Mouse (Mus musculus) CH12.LX (cell line): ENCODE measurements around the gene A530032D15Rik.
"Not testable (repeated sequence)": the region's sequence is repeated elsewhere in the genome, so short reads cannot be mapped to it uniquely, and the experiment has no call there.

ENCODE experiments used
- CHD1 ChIP-seq: IDR thresholded peaks from 2 replicates; pipeline ENCODE4 v1.6.1; 2012; ENCODE audit warnings: low read depth, low read length, improper control_type of control experiment, inconsistent platforms
- CTCF ChIP-seq, 2 experiments: IDR thresholded peaks in 1 of 2; conservative IDR thresholded peaks in 1 of 2; 2 replicates each; pipeline ENCODE4 v1.5.1; 2011 to 2012; ENCODE audit warnings: low read depth in 2 of 2, low read length in 2 of 2, improper control_type of control experiment in 1 of 2, inconsistent platforms in 1 of 2, mild to moderate bottlenecking in 1 of 2, moderate library complexity in 1 of 2
- ELF1 ChIP-seq: IDR thresholded peaks from 2 replicates; pipeline ENCODE4 v1.6.1; 2014; ENCODE audit warnings: low read depth, mild to moderate bottlenecking, inconsistent platforms, low read length, improper control_type of control experiment
- EP300 ChIP-seq: IDR thresholded peaks from 2 replicates; pipeline ENCODE4 v1.6.1; 2011; ENCODE audit warnings: low read length, improper control_type of control experiment
- ETS1 ChIP-seq: conservative IDR thresholded peaks from 2 replicates; pipeline ENCODE4 v1.6.1; 2012; ENCODE audit warnings: low read depth, mild to moderate bottlenecking, inconsistent platforms, low read length, improper control_type of control experiment, moderate library complexity
- MAX ChIP-seq: IDR thresholded peaks from 2 replicates; pipeline ENCODE4 v1.6.1; 2011; ENCODE audit warnings: low read length, improper control_type of control experiment
- NRF1 ChIP-seq: IDR thresholded peaks from 2 replicates; pipeline ENCODE4 v1.6.1; 2014; ENCODE audit warnings: low read depth, mild to moderate bottlenecking, inconsistent platforms, low read length, improper control_type of control experiment, moderate library complexity
- POLR2A ChIP-seq: IDR thresholded peaks from 2 replicates; pipeline ENCODE4 v1.6.1; 2011; ENCODE audit warnings: low read depth, mild to moderate bottlenecking, improper control_type of control experiment, low read length
- POLR2AphosphoS2 ChIP-seq: IDR thresholded peaks from 2 replicates; pipeline ENCODE4 v1.6.1; 2011; ENCODE audit warnings: low read depth, low read length, improper control_type of control experiment
- RCOR1 ChIP-seq: conservative IDR thresholded peaks from 2 replicates; pipeline ENCODE4 v1.6.1; 2012; ENCODE audit warnings: low read depth, mild to moderate bottlenecking, inconsistent platforms, low read length, improper control_type of control experiment
- TCF12 ChIP-seq: IDR thresholded peaks from 2 replicates; pipeline ENCODE4 v1.6.1; 2014; ENCODE audit warnings: low read depth, mild to moderate bottlenecking, inconsistent platforms, low read length, improper control_type of control experiment
- ZNF384 ChIP-seq: IDR thresholded peaks from 2 replicates; pipeline ENCODE4 v1.6.1; 2012; ENCODE audit warnings: low read depth, low read length, improper control_type of control experiment, inconsistent platforms

- TF ChIP-seq CHD1; ZNF384; NRF1; POLR2A; MAX; POLR2AphosphoS2; CTCF (conservative IDR thresholded peaks at IDR 0.05 in 1 of 2, IDR thresholded peaks at IDR 0.05 in 1 of 2; ENCODE audit: low read depth in 2 of 2, low read length in 2 of 2); EP300; ELF1; ETS1; TCF12; RCOR1: not testable (repeated sequence)
These were observed 4.3 kb downstream of the A530032D15Rik start for GRCm38 (mm10) chr1:85105336-85105735.
